Mouse (Mus musculus) embryonic stem cell, embryonic (primary cell): ENCODE measurements around the gene Hspa4.

Experiments
- CTCF ChIA-PET, 4 experiments: fragments of 300-600 bp in 2 of 4; fragments of 350-600 bp in 2 of 4; sonication (Branson Sonifier 250); formaldehyde crosslinking; loops; one replicate each; lab custom pipeline; 2022; ENCODE audit warnings: inconsistent platforms in 2 of 4; lab: Charles Lee
- POLR2A ChIA-PET, 4 experiments: fragments of 300-600 bp in 2 of 4; fragments of 350-600 bp in 2 of 4; sonication (Branson Sonifier 250); formaldehyde crosslinking; loops; one replicate each; lab custom pipeline; 2022; ENCODE audit warnings: antibody characterized with exemption in 4 of 4, inconsistent platforms in 1 of 4; lab: Charles Lee

The Hspa4 gene

GRCm38 (mm10) chr11:53318041-53318440 is 17.8 kb upstream of the Hspa4 start:
- ChIA-PET CTCF (interaction anchor here in 1 of 4 experiments (0.9 kb wide), 1 partner anchor 39 kb away, joined by 4 read pairs; no protein-coding TSS in a partner anchor), POLR2A (interaction anchor here (0.5 to 18.5 kb wide), 19 partner anchors 8 to 225 kb away, joined by 3 to 385 read pairs (median 6); partner anchors contain the start of gene Hspa4 (in 4 of the 4))

GRCm38 (mm10) chr11:53316996-53317395 is 16.7 kb upstream of the Hspa4 start:
- POLR2A ChIA-PET = interaction anchor here (0.6 to 18.5 kb wide), 35 partner anchors 7 to 1024 kb away, joined by 3 to 385 read pairs (median 4); partner anchors contain the start of genes Hspa4 (in 4 of the 4), Zcchc10 (in 3 of the 4), Gdf9 (in 1 of the 4) and Leap2 (in 1 of the 4)
- CTCF ChIA-PET = interaction anchor here in 2 of 4 experiments (0.5 to 0.6 kb wide), 2 partner anchors 928 to 1030 kb away, joined by 3 to 11 read pairs; no protein-coding TSS in a partner anchor

DNA sequence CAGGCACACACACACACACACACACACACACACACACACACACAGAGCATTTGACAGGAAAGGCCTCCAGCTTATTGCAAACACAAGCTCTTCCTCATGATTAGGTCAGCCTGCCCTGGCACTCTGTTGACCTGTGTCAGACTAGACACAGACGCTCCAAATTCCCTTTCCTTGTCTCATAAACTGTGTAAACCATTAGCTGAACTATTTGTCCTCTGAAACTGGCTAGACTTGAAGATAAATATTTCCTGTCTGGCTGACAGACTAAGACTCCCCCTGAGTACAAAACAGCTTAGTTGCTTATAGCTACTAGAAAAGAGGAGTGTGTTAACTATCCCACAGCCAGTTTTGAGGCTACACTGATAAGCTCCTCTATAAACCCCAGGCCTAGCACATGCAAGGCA is 14.5 kb upstream of the Hspa4 start:
- POLR2A ChIA-PET = interaction anchor here (0.5 to 18.5 kb wide), 15 partner anchors 7 to 182 kb away, joined by 3 to 385 read pairs (median 3); partner anchors contain the start of genes Zcchc10 (in 3 of the 4), Hspa4 (in 2 of the 4), Gdf9 (in 1 of the 4) and Uqcrq (in 1 of the 4)
- CTCF ChIA-PET = interaction anchor here in 1 of 4 experiments (0.8 kb wide), 1 partner anchor 9 kb away, joined by 7 read pairs; the partner anchor contains the start of gene Zcchc10

GRCm38 (mm10) chr11:53312823-53313222 is 12.6 kb upstream of the Hspa4 start:
- ChIA-PET POLR2A (interaction anchor here in 2 of 4 experiments (1.1 to 18.5 kb wide), 9 partner anchors 9 to 52 kb away, joined by 3 to 385 read pairs (median 7); partner anchors contain the start of genes Hspa4 (in 2 of the 2) and Zcchc10 (in 2 of the 2)), CTCF (interaction anchor here in 1 of 4 experiments (0.6 kb wide), 1 partner anchor 245 kb away, joined by 3 read pairs; no protein-coding TSS in a partner anchor)

DNA sequence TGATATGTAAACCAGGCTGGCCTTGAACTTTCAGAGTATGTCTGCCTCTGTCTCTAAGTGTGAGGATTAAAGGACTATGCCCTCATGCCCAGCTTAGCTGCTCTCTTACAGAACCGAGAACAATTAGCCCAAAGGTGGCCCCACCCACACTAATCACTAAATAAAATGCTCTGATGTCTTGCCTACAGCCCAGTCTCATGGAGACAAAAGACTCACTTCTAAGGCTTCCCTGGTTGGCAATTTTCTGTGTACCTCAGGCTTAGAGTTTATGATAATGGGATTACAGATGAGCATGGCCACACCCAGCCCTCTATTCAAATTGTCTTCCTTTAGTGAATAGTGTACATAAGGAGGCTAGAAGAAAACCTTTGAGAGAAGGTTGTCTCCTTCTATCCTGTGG is 11.1 kb upstream of the Hspa4 start:
- ChIA-PET CTCF (interaction anchor here in 3 of 4 experiments (0.5 to 1.4 kb wide), 4 partner anchors 10 to 462 kb away, joined by 3 to 5 read pairs (median 4); no protein-coding TSS in a partner anchor), POLR2A (interaction anchor here (0.9 to 18.5 kb wide), 20 partner anchors 10 to 119 kb away, joined by 3 to 385 read pairs (median 4); partner anchors contain the start of genes Hspa4 (in 4 of the 4), Zcchc10 (in 3 of the 4), Gdf9 (in 1 of the 4) and Uqcrq (in 1 of the 4))

DNA sequence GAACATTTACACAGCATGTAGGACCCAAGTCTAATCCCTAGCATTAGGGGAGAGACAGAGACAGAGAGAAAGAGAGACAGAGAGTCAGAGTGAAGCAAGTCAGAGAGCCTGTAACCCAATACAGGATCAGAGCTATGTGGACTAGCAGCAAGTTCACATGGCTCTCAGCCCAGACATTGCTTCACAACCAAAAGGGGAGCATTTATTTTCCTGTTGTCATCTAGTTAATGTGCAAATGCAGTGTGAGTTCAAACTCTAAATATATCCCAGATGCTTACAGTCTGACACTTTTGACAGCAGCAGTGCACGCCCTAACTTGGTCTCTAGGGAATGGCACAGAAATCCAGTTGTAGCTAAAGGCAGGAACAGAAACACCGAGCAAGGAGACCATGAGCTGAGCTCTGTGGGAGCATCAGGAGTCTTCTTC is 8.6 kb upstream of the Hspa4 start:
- POLR2A ChIA-PET = interaction anchor here in 3 of 4 experiments (0.6 to 18.5 kb wide), 17 partner anchors 8 to 1622 kb away, joined by 3 to 385 read pairs (median 6); partner anchors contain the start of genes Hspa4 (in 3 of the 3) and Zcchc10 (in 2 of the 3)
- CTCF ChIA-PET = interaction anchor here in 3 of 4 experiments (0.6 to 1.3 kb wide), 4 partner anchors 12 to 54 kb away, joined by 3 to 4 read pairs (median 3); partner anchors contain the start of gene Zcchc10 (in 1 of the 3)

GRCm38 (mm10) chr11:53308251-53308864 is 8.1 kb upstream of the Hspa4 start:
- CTCF ChIA-PET = interaction anchor here in 2 of 4 experiments (0.6 to 1.3 kb wide), 2 partner anchors 16 to 29 kb away, joined by 3 read pairs; partner anchors contain the start of gene Zcchc10 (in 1 of the 2)

GRCm38 (mm10) chr11:53307558-53308065 is 7.4 kb upstream of the Hspa4 start:
- ChIA-PET POLR2A (interaction anchor here (0.5 to 18.5 kb wide), 24 partner anchors 7 to 1702 kb away, joined by 3 to 385 read pairs (median 4); partner anchors contain the start of genes Zcchc10 (in 3 of the 4), Hspa4 (in 2 of the 4), Gdf9 (in 1 of the 4) and Uqcrq (in 1 of the 4)), CTCF (no interaction called here)

More at GRCm38 (mm10) chr11:53308251-53308864, 8.1 kb upstream of the Hspa4 start:
- POLR2A ChIA-PET = interaction anchor here (0.5 to 18.5 kb wide), 16 partner anchors 8 to 51 kb away, joined by 3 to 385 read pairs (median 6); partner anchors contain the start of genes Zcchc10 (in 3 of the 4) and Hspa4 (in 2 of the 4)

DNA sequence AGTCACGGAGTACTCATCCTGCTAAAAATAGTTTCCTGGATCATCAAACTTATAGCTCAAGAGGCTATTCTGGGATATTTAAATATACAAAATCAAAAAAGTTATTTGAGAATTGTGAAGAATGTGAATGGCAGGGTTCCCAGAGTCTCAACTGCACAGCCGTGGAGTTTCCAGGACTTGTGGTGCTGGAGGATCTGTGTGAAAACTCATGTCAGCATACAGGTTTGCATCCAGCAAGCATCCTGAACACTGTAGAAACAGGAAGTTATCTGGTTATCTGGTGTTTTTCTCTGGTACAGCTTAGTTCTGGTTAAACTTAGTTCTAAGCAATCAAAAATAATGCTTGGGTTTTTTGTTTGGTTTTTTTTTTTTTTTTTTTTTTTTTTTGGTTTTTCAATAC is 6.7 kb upstream of the Hspa4 start:
- POLR2A ChIA-PET = interaction anchor here in 3 of 4 experiments (0.5 to 18.5 kb wide), 20 partner anchors 9 to 1702 kb away, joined by 3 to 385 read pairs (median 4); partner anchors contain the start of genes Zcchc10 (in 2 of the 3), Gdf9 (in 1 of the 3), Hspa4 (in 1 of the 3) and Uqcrq (in 1 of the 3)
- CTCF ChIA-PET = no interaction called here

- ChIA-PET CTCF (interaction anchor here in 1 of 4 experiments (0.6 kb wide), 1 partner anchor 399 kb away, joined by 5 read pairs; no protein-coding TSS in a partner anchor), POLR2A (interaction anchor here in 2 of 4 experiments (0.9 to 1.7 kb wide), 2 partner anchors 12 to 13 kb away, joined by 3 read pairs; no protein-coding TSS in a partner anchor)
Measured at GRCm38 (mm10) chr11:53304044-53304840, 4.0 kb upstream of the Hspa4 start.

GRCm38 (mm10) chr11:53301167-53301515 is 884 bp upstream of the Hspa4 start:
- ChIA-PET POLR2A (interaction anchor here (0.6 to 21.9 kb wide), 78 partner anchors 9 to 1039 kb away, joined by 3 to 385 read pairs (median 6); partner anchors contain the start of genes Zcchc10 (in 4 of the 4), Gdf9 (in 3 of the 4), Uqcrq (in 3 of the 4) and 9530068E07Rik (in 1 of the 4)), CTCF (interaction anchor here in 2 of 4 experiments (0.6 to 1.0 kb wide), 3 partner anchors 10 to 879 kb away, joined by 3 read pairs; no protein-coding TSS in a partner anchor)

DNA sequence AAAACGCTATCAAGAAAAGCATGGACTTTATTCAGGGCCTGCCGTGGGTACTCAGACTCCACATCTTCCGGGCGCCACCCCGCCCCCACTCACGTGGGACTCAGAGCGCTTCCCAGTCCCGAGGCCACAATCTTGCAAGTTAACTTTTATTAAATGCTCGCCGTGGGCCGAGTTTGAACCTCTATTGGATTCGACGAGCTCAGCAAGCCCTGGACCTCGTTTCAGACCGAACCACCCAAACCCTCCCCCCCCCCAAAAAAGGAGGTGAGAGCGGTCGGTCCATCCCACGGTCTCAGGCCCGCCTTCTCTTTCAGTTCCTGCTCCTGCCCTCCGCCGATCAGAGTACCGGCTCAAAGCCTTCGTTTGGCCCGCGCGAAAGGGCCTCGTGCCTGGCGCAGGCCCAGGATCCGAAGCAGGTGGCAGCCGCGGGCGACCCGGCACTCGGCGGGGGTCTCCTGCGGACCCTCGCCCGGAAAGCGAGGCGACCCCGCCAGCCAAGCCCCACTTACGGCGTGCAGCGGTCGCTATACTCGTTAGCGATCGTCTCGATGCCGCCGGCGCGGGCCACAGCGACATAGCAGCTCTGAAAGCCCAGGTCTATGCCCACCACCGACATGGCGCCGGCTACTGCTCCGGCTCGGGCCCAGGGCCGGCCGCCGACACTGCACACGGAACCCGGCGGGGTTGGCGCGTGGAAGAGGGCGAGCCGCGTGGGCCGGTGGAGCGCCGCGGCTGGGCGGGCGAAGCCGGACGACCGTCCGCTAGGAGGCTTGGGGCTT is 517 bp downstream of the Hspa4 start:
- POLR2A ChIA-PET = interaction anchor here (0.5 to 21.9 kb wide), 64 partner anchors 8 to 959 kb away, joined by 3 to 385 read pairs (median 7); partner anchors contain the start of genes Zcchc10 (in 4 of the 4), Gdf9 (in 3 of the 4), Uqcrq (in 3 of the 4) and Vdac1 (in 2 of the 4)
- CTCF ChIA-PET = interaction anchor here in 1 of 4 experiments (0.5 kb wide), 1 partner anchor 52 kb away, joined by 3 read pairs; no protein-coding TSS in a partner anchor

GRCm38 (mm10) chr11:53297947-53298860 is 2.1 kb downstream of the Hspa4 start:
- ChIA-PET CTCF (interaction anchor here in 1 of 4 experiments (1.0 kb wide), 1 partner anchor 38 kb away, joined by 3 read pairs; no protein-coding TSS in a partner anchor), POLR2A (interaction anchor here (0.5 to 21.9 kb wide), 55 partner anchors 7 to 1681 kb away, joined by 3 to 385 read pairs (median 5); partner anchors contain the start of genes Zcchc10 (in 3 of the 4), Gdf9 (in 2 of the 4), Uqcrq (in 2 of the 4) and 9530068E07Rik (in 1 of the 4))

DNA sequence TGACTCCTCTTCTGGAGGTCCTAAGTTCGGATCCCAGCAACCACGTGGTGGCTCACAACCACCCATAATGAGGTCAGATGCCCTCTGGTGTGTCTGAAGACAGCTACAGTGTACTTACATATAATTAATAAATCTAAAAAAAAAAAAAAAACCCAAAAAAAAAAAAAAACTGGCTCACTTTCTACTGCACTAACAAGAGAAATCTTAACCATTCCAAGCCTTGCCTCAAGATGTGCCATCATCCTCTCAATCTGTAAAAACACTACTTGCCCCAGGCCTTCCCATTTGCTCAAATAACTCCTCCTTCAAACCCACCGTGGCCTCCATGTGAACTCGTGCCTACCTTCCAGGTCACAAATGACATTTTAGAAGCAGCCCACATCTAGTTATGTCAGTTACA is 3.4 kb downstream of the Hspa4 start:
- ChIA-PET POLR2A (interaction anchor here in 3 of 4 experiments (0.6 to 21.9 kb wide), 20 partner anchors 11 to 1050 kb away, joined by 3 to 385 read pairs (median 10); partner anchors contain the start of gene Zcchc10 (in 3 of the 3)), CTCF (interaction anchor here in 2 of 4 experiments (0.5 to 0.7 kb wide), 3 partner anchors 12 to 42 kb away, joined by 3 to 4 read pairs (median 3); no protein-coding TSS in a partner anchor)
